Mouse (Mus musculus): Measurements from ENCODE around the gene Mid1.
"Not testable (repeated sequence)": the region's sequence is repeated elsewhere in the genome, so short reads cannot be mapped to it uniquely, and the experiment has no call there.

- TF ChIP-seq MYOG (IDR thresholded peaks at IDR 0.05; ENCODE audit: control insufficient read depth, extremely low read depth, insufficient read length); CTCF (IDR thresholded peaks at IDR 0.05; ENCODE audit: control insufficient read depth, insufficient read depth, insufficient read length); FOSL1 (IDR thresholded peaks at IDR 0.05; ENCODE audit: insufficient read depth, low read length, poor library complexity, severe bottlenecking); USF1 (IDR thresholded peaks at IDR 0.05; ENCODE audit: low read depth); CEBPB (IDR thresholded peaks at IDR 0.05; ENCODE audit: low read depth); MYOD1 (IDR thresholded peaks at IDR 0.05; ENCODE audit: control insufficient read depth, insufficient read length, low read depth): not testable (repeated sequence)
Observed at GRCm38 (mm10) chrX:170015883-170016282, 330.9 kb downstream of the Mid1 start.

Data from C2C12 (cell line).